Mouse (Mus musculus): Measurements from ENCODE around the gene Utp20. TPM values are rescaled to one million over a fixed set of nuclear protein-coding genes. Genes with fewer than 3 reads are reported as not detected.

Gene Utp20
- total RNA-seq, 2 experiments from 2014 or later = 20.0 to 23.1 TPM

- no peak for DNase-seq (ENCODE audit: low spot score in 2 of 2)
These were observed 108.9 kb downstream of the Utp20 start for GRCm38 (mm10) chr10:88717756-88718025.

DNA sequence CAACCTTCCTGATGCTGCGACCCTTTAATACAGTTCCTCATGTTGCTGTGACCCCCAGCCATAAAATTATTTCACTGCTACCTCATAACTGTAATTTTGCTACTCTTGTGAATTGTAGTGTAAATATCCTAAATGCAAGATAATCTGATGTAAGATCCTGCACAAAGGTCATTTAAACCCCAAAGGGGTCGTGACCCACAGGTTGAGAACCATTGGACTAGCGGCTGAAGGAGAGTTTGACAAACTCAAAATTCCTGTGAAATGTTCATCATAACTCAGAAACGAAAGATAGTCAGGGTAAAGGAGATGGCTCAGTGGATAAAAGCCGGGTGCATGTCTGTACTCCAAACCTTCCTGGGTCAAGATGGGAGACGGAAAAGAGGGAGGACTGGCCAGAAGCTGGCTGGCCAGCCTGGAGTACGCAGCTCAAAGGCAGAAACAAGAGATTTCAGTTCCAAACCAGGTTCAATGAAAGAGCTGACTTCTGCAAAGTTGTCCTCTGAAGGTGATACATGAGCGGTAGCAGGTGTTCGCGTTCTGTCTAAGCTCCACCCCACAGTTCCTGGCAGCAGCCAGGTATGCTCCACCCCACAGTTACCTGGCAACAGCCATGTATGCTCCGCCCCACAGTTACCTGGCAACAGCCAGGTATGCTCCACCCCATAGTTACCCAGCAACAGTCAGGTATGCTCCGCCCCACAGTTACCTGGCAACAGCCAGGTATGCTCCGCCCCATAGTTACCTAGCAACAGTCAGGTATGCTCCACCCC, 109.4 kb downstream of the Utp20 start:
- DNase-seq (ENCODE audit: low spot score in 2 of 2) = no peak

DNA sequence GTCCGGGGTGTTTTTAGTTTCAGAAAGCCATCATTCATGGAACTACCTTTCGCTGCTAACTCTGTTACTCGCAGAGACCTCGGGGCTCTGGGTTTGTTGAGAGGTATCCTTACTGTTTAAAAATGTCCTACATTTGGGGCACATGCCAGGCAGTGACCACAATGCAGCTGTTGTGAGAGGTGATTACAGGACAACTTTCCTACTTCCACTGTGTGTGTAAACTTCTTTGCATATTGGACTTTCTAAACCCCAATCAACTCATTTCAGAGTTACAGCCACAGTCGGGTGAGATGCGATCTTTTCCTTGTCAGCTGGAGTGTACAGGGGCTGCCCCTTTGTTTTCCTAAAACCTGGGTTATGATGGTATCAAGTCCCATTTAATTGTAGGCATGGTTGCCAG, 111.0 kb downstream of the Utp20 start:
- no peak for DNase-seq (ENCODE audit: low spot score in 2 of 2)

- no peak for DNase-seq (ENCODE audit: low spot score in 2 of 2)
These were observed 111.9 kb downstream of the Utp20 start for GRCm38 (mm10) chr10:88714744-88715143.

GRCm38 (mm10) chr10:88712359-88712758, 114.2 kb downstream of the Utp20 start:
- no peak for DNase-seq (ENCODE audit: low spot score in 2 of 2)

GRCm38 (mm10) chr10:88708671-88709523, 117.7 kb downstream of the Utp20 start:
- DNase-seq (ENCODE audit: low spot score in 2 of 2) = peak in 1 of 2 experiments; percentile 32

DNA sequence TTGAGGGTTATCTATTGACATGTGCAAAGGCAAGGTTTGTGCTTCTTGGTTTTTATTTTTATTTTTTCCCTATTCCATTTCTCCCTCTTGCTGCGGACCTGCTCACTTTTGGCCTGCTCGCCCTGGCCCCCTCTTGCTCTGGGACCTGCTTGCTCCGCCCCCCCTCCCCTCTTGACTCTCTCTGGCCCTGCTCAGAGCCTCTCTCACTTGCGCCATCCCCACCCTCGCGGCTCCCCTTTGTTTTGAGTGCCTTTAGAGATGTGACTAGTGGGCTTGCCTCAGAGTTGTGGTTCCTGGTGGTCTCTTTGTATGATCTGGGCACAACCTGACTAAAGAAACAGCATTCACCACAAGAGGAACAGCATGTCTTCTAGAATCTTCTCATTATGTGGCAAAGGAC, 125.7 kb downstream of the Utp20 start:
- no peak for DNase-seq (ENCODE audit: low spot score in 2 of 2)

Other genes with a start within 250 kb of the Utp20 start
- gene Mybpc1, start 221.7 kb downstream of the Utp20 start, total RNA-seq (2021) = 1 to 10 TPM; 1.4 to 2.1 TPM
- gene Spic, start 141.8 kb downstream of the Utp20 start, total RNA-seq (2021) = not detected
- gene Arl1, start 95.9 kb downstream of the Utp20 start, total RNA-seq (2021) = 100 to 1,000 TPM; 124 to 129 TPM
- gene Slc5a8, start 59.2 kb upstream of the Utp20 start, total RNA-seq (2021) = under 1 TPM in 1 of 2 experiments, not detected in 1; 0.07 TPM